Comparison of ENCODE assay signal across 9 mouse cellular contexts in the genomic region with DNA sequence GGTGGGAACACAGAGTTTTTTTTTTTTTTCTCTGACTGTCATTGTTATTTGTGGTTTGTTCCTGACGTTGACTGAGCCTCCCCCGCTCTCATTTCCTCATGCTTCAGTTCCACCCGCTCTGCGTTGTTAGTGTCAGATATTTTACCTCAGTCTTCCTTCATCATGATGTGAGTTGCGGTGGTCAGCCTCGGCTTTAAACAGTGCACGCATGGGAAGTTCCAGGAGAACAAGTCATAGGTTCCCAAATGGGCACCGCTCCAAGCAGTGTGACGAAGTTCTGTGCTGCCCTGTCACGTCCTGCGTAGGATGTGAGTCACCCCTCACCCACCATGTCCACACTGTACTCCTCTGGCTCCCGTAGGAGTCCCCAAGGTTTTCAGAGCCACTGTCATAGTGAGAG. TPM values are rescaled to one million over a fixed set of nuclear protein-coding genes. Genes with fewer than 3 reads are reported as not detected.
DNase-seq lines count a peak whose midpoint lies in the region; ATAC-seq and TF ChIP-seq lines count a peak whose summit lies in the region.
"Had no signal": no experiment of that assay in that cellular context is flagged by ENCODE, and none has a peak within 500 bp of the region (broad histone marks: within the 10 kb centered on the region; RNA-seq: fewer than 3 reads in every experiment).

No protein-coding gene starts in this region.

- no peak for TF ChIP-seq CTCF in midbrain, postnatal 0 days (IDR thresholded peaks at IDR 0.05)

- no peak; the same call in 1 of the 2 replicates for ATAC-seq in heart, embryonic 11.5 days (replicated peaks; ENCODE audit: insufficient number of reproducible peaks, low FRiP score, low TSS enrichment)
- ATAC-seq in common myeloid progenitor, adult 5-6 weeks (replicated peaks; ENCODE audit: low read depth, poor library complexity, severe bottlenecking) = peak; percentile 89
- peak; percentile 78 for ATAC-seq in kidney, embryonic 14.5 days (ENCODE audit: low FRiP score, low TSS enrichment)
- no peak for ATAC-seq in midbrain, postnatal 0 days (ENCODE audit: low FRiP score)

- no peaks in the 10 kb centered on the region for H3K27me3 ChIP-seq in heart, embryonic 11.5 days (ENCODE audit: control insufficient read depth, insufficient read depth, low read length)
- no peaks in the 10 kb centered on the region for H3K27me3 ChIP-seq in kidney, embryonic 14.5 days (ENCODE audit: control insufficient read depth, insufficient read depth, low read length)
- H3K27me3 ChIP-seq in midbrain, postnatal 0 days (ENCODE audit: insufficient read depth, low read length) = no peaks in the 10 kb centered on the region

- H3K4me1 ChIP-seq in heart, embryonic 11.5 days (ENCODE audit: control insufficient read depth, insufficient read depth, low read length) = no peaks in the 10 kb centered on the region
- no peaks in the 10 kb centered on the region for H3K4me1 ChIP-seq in kidney, embryonic 14.5 days (ENCODE audit: control insufficient read depth, insufficient read depth, low read length)
- no peaks in the 10 kb centered on the region for H3K4me1 ChIP-seq in midbrain, postnatal 0 days (ENCODE audit: insufficient read depth, low read length)

- no peak overlapping the region for H3K9ac ChIP-seq in heart, embryonic 11.5 days (ENCODE audit: low read depth, low read length)
- no peak overlapping the region for H3K9ac ChIP-seq in kidney, embryonic 14.5 days (ENCODE audit: low read depth, low read length)
- H3K9ac ChIP-seq in midbrain, postnatal 0 days (replicated peaks; ENCODE audit: low read length, poor library complexity, severe bottlenecking) = no peak overlapping the region

- H3K9me3 ChIP-seq in heart, embryonic 11.5 days (replicated peaks; ENCODE audit: control insufficient read depth, low read length) = no peaks in the 10 kb centered on the region
- no peaks in the 10 kb centered on the region for H3K9me3 ChIP-seq in kidney, embryonic 14.5 days (ENCODE audit: control insufficient read depth, low read length)
- no peaks in the 10 kb centered on the region for H3K9me3 ChIP-seq in midbrain, postnatal 0 days (ENCODE audit: low read length)

- WGBS in heart, embryonic 11.5 days (ENCODE audit: insufficient replicate concordance) = 62% methylated on average over 12 of the region's 12 CpGs
- 24% methylated on average over 12 of the region's 12 CpGs for WGBS in kidney, embryonic 14.5 days
- WGBS in midbrain, postnatal 0 days = 80% methylated on average over 12 of the region's 12 CpGs

- DNase-seq in heart, adult 18-20 months = peak; percentile 55 to 64
- peak; percentile 76 to 83 for DNase-seq in monocyte, adult 2 months (ENCODE audit: low read depth in 1 of 2, low spot score in 2 of 2)
- DNase-seq in embryo, embryonic 10 days (ENCODE audit: low spot score) = no peak
- no peak for DNase-seq in left cerebral cortex, adult 11 months (ENCODE audit: low spot score)
- no peak for DNase-seq in midbrain, postnatal 0 days (ENCODE audit: low spot score)

- no peak overlapping the region for H3K27ac ChIP-seq in heart, embryonic 11.5 days (ENCODE audit: low read depth, low read length)
- no peak overlapping the region for H3K27ac ChIP-seq in kidney, embryonic 14.5 days (ENCODE audit: low read depth, low read length)
- H3K27ac ChIP-seq in midbrain, postnatal 0 days (ENCODE audit: low read depth, low read length) = no peak overlapping the region

- H3K4me2 ChIP-seq in heart, embryonic 11.5 days = no peak overlapping the region
- H3K4me2 ChIP-seq in kidney, embryonic 14.5 days (replicated peaks; ENCODE audit: low read depth, low read length) = peak overlapping the region; percentile 12; the same call in 1 of the 2 replicates
- H3K4me2 ChIP-seq in midbrain, postnatal 0 days (ENCODE audit: low read depth, low read length, poor library complexity, severe bottlenecking) = no peak overlapping the region

- no peaks in the 10 kb centered on the region for H3K36me3 ChIP-seq in heart, embryonic 11.5 days (ENCODE audit: control insufficient read depth, insufficient read depth, low read length)
- H3K36me3 ChIP-seq in kidney, embryonic 14.5 days (ENCODE audit: control insufficient read depth, insufficient read depth, low read length) = no peaks in the 10 kb centered on the region
- H3K36me3 ChIP-seq in midbrain, postnatal 0 days (ENCODE audit: insufficient read depth, low read length) = no peaks in the 10 kb centered on the region

- H3K4me3 ChIP-seq in heart, embryonic 11.5 days (ENCODE audit: low read depth, low read length) = no peak overlapping the region
- no peak overlapping the region for H3K4me3 ChIP-seq in kidney, embryonic 14.5 days (ENCODE audit: low read length)
- no peak overlapping the region for H3K4me3 ChIP-seq in midbrain, postnatal 0 days (ENCODE audit: low read depth, low read length)

RNA-seq across cellular contexts. Expression of a gene that starts 36.9 kb away (rescaled TPM):
- 1 to 10 TPM; 7.6 to 7.9 TPM for total RNA-seq in heart, adult 18-20 months (2021)
- polyA plus RNA-seq in heart, embryonic 11.5 days (2014; fragmentation: Nextera tagmentation; extraction: Ambion mirVana) = 1.4 and 1.7 TPM in 2 replicates
- not detected in 2 replicates for total RNA-seq in common myeloid progenitor, adult 5-6 weeks (2017)
- 10.4 and 10.6 TPM in 2 replicates for polyA plus RNA-seq in kidney, embryonic 14.5 days (2014; fragmentation: Nextera tagmentation; extraction: Ambion mirVana)
- 16.1 and 25.0 TPM in 2 replicates for total RNA-seq in midbrain, postnatal 0 days (2014; rRNA removed)
- polyA plus RNA-seq in midbrain, postnatal 0 days (2015; fragmentation: Nextera tagmentation; extraction: Ambion mirVana) = 14.8 and 15.6 TPM in 2 replicates

RNA-seq across cellular contexts. Expression of a gene that starts 56.7 kb away (rescaled TPM):
- not detected for total RNA-seq in heart, adult 18-20 months (2021)
- polyA plus RNA-seq in heart, embryonic 11.5 days (2014; fragmentation: Nextera tagmentation; extraction: Ambion mirVana) = not detected in 2 replicates
- not detected in 2 replicates for total RNA-seq in common myeloid progenitor, adult 5-6 weeks (2017)
- not detected in 2 replicates for polyA plus RNA-seq in kidney, embryonic 14.5 days (2014; fragmentation: Nextera tagmentation; extraction: Ambion mirVana)
- not detected in 2 replicates for total RNA-seq in midbrain, postnatal 0 days (2014; rRNA removed)
- not detected in 2 replicates for polyA plus RNA-seq in midbrain, postnatal 0 days (2015; fragmentation: Nextera tagmentation; extraction: Ambion mirVana)
- polyA plus RNA-seq: limb, embryonic 11.5 days had no signal

Comparison
In these comparisons a context has a peak if more than half of its experiments do, and no peak if none do; other contexts are left out.
1. DNase-seq: peak in heart, adult 18-20 months (2 of 2) and monocyte, adult 2 months (2 of 2); none in embryo, embryonic 10 days (single experiment), left cerebral cortex, adult 11 months (single experiment) and midbrain, postnatal 0 days (single experiment).
2. ATAC-seq: peak in common myeloid progenitor, adult 5-6 weeks (single experiment) and kidney, embryonic 14.5 days (single experiment); none in heart, embryonic 11.5 days (single experiment) and midbrain, postnatal 0 days (single experiment).